Mouse (Mus musculus): ENCODE data around the gene Vrtn.

DNA sequence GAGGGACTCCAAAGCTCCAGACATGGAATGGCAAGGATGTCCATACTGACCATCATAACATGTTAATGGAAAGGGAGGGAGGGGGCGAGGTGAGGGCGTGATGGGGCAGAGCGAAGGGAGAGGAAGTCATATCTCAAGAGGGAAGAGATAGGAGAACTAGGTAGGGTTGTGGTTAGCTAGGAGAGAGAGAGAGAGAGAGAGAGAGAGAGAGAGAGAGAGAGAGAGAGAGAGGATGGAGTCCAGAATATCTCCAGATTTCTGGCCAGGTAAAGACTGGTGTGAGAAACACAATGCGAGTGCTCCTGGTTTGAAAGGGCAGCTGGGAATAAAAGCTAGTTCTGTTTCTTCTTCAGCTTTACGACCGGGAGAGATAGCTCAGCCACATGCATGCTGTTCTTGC lies 51.3 kb downstream of the Vrtn start:
- TF ChIP-seq CTCF (IDR thresholded peaks at IDR 0.05; ENCODE audit: low read depth, low read length) (no peak), POLR2A (IDR thresholded peaks at IDR 0.05; ENCODE audit: extremely low read depth, insufficient read depth, low read length) (no peak)

Measured in liver, adult 2 months (tissue).